Mouse (Mus musculus) leukemia stem cell, adult 10-12 weeks (primary cell): ENCODE measurements around the gene Olfr631. TPM values are rescaled to one million over a fixed set of nuclear protein-coding genes. Genes with fewer than 3 reads are reported as not detected.

Experiments
- polyA plus RNA-seq: library from polyadenylated mRNA; stranded (reverse); fragments of >175 nt; gene quantifications from 2 replicates; pipeline ENCODE4 v1.2.3, GENCODE M21; 2012; ENCODE audit warnings: low replicate concordance

The Olfr631 gene
- polyA plus RNA-seq = 0.38 TPM in 1 of 2 replicates, not detected in the other

DNA sequence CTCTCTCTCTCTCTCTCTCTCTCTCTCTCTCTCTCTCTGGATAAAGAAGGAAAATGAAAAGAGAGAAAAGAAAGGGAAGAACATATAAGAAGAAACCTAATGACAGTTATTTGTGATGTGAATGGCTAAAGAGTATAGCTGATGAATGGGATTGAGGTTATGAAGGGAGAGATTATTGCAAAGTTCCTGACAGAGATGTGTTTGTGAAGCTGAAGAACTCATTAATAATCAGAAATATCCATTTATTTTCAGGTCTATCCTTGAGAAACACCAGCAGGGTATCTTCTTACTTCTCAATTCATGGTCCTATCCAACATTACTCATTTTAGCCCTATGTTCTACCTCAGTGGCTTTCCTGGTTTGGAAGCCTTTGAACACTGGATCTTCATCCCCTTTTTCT, at the start of gene Olfr631:
Olfr631 (plus strand) TSS at position 301 of the 400 bp plus-strand sequence.

DNA sequence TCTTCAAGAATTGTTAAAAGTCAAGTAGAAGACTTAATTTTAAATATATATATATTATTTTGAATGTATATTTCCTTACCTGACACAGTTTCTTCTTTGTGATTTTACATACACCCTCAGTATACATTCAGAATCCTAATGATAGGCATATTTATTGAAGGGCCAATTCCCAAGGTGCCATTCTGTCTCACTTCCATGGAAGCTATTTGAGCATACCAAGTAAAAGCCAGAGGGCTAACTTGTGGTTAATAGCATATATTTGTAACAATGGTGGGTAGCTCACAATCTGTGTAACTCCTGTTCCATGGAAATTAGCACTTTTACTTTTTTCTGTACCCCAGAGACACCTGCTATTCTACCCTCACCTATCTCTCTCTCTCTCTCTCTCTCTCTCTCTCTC, 42.5 kb upstream of the Olfr631 start, which contains the start of gene Olfr66:
Olfr66 (minus strand) TSS at position 101 of the 400 bp plus-strand sequence.

DNA sequence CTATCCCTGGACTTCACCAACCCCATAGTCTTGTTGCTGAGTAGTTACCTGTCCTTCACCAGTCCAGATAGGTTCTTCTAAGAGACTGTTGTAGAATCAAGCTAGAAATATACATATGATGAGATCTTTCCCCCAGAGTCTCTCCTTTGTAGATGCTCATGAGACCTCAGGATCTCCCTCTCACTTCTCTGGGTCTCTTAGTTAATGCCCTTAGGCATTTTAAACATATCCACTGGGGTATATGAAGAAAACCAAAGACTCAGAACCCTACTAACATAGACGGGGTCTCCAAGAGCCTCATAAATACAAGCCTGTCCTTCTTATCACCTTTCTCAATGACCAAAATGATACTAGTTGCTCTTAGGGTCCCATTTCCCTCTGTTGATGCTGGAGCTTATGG, 34.2 kb upstream of the Olfr631 start, which contains the start of gene Olfr64:
Olfr64 (minus strand) TSS at position 101 of the 400 bp plus-strand sequence.

GRCm38 (mm10) chr7:103903187-103903586, 25.4 kb upstream of the Olfr631 start, which contains the start of gene Olfr65:
Gene Olfr65 (plus strand): TSS chr7:103903487.

GRCm38 (mm10) chr7:103934264-103934663, 5.6 kb downstream of the Olfr631 start, which contains the start of gene Olfr632:
Gene Olfr632 (plus strand): TSS chr7:103934347.

GRCm38 (mm10) chr7:103944137-103944536, 15.5 kb downstream of the Olfr631 start, which contains the start of gene Olfr633:
Gene Olfr633 (plus strand): TSS chr7:103944437.

GRCm38 (mm10) chr7:103970852-103971251, 42.2 kb downstream of the Olfr631 start, which contains the start of gene Olfr635:
Gene Olfr635 (plus strand): TSS chr7:103971152.

Other genes starting within 250 kb of the Olfr631 start
- gene Olfr625-ps1, start 246.1 kb upstream of the Olfr631 start, polyA plus RNA-seq = not detected in 2 replicates
- not detected in 2 replicates for gene Olfr243, start 214.2 kb upstream of the Olfr631 start, polyA plus RNA-seq
- gene Olfr628, start 198.5 kb upstream of the Olfr631 start, polyA plus RNA-seq = not detected in 2 replicates
- not detected in 2 replicates for gene Olfr629, start 183.9 kb upstream of the Olfr631 start, polyA plus RNA-seq
- gene Olfr630, start 171.5 kb upstream of the Olfr631 start, polyA plus RNA-seq = not detected in 2 replicates
- gene Olfr69, start 157.2 kb upstream of the Olfr631 start, polyA plus RNA-seq = not detected in 2 replicates
- gene Olfr68, start 149.1 kb upstream of the Olfr631 start, polyA plus RNA-seq = not detected in 2 replicates
- not detected in 2 replicates for gene Olfr67, start 137.0 kb upstream of the Olfr631 start, polyA plus RNA-seq
- 68.2 and 1,476 TPM in 2 replicates for gene Hbb-bt, start 114.8 kb upstream of the Olfr631 start, polyA plus RNA-seq
- 16,372 and 30,425 TPM in 2 replicates for gene Hbb-bs, start 100.7 kb upstream of the Olfr631 start, polyA plus RNA-seq
- gene Hbb-bh2, start 88.3 kb upstream of the Olfr631 start, polyA plus RNA-seq = not detected in 2 replicates
- not detected in 2 replicates for gene Hbb-bh1, start 85.7 kb upstream of the Olfr631 start, polyA plus RNA-seq
- gene Hbb-y, start 75.6 kb upstream of the Olfr631 start, polyA plus RNA-seq = not detected in 2 replicates
- not detected in 2 replicates for gene Olfr66, start 42.6 kb upstream of the Olfr631 start, polyA plus RNA-seq
- not detected in 2 replicates for gene Olfr64, start 34.3 kb upstream of the Olfr631 start, polyA plus RNA-seq
- gene Olfr65, start 25.3 kb upstream of the Olfr631 start, polyA plus RNA-seq = not detected in 2 replicates
- gene Olfr632, start 5.5 kb downstream of the Olfr631 start, polyA plus RNA-seq = not detected in 2 replicates
- gene Olfr633, start 15.6 kb downstream of the Olfr631 start, polyA plus RNA-seq = not detected in 2 replicates
- not detected in 2 replicates for gene Olfr635, start 42.3 kb downstream of the Olfr631 start, polyA plus RNA-seq
- not detected in 2 replicates for gene Olfr638, start 69.9 kb downstream of the Olfr631 start, polyA plus RNA-seq
- gene Olfr639, start 88.5 kb downstream of the Olfr631 start, polyA plus RNA-seq = 0.02 TPM in 1 of 2 replicates, not detected in the other
- gene Olfr640, start 96.7 kb downstream of the Olfr631 start, polyA plus RNA-seq = 0.08 TPM in 1 of 2 replicates, not detected in the other
- not detected in 2 replicates for gene Olfr641, start 106.6 kb downstream of the Olfr631 start, polyA plus RNA-seq
- gene Olfr642, start 123.8 kb downstream of the Olfr631 start, polyA plus RNA-seq = not detected in 2 replicates
- not detected in 2 replicates for gene 4930516K23Rik, start 132.6 kb downstream of the Olfr631 start, polyA plus RNA-seq
- gene Olfr644, start 143.0 kb downstream of the Olfr631 start, polyA plus RNA-seq = not detected in 2 replicates
- not detected in 2 replicates for gene Olfr645, start 156.6 kb downstream of the Olfr631 start, polyA plus RNA-seq
- gene Olfr646, start 176.0 kb downstream of the Olfr631 start, polyA plus RNA-seq = not detected in 2 replicates
- gene Ubqln5, start 201.0 kb downstream of the Olfr631 start, polyA plus RNA-seq = not detected in 2 replicates
- not detected in 2 replicates for gene Olfr643, start 208.6 kb downstream of the Olfr631 start, polyA plus RNA-seq
- gene Ubqln3, start 214.5 kb downstream of the Olfr631 start, polyA plus RNA-seq = not detected in 2 replicates
- gene Ubqlnl, start 221.7 kb downstream of the Olfr631 start, polyA plus RNA-seq = not detected in 2 replicates
- gene Olfm5, start 236.0 kb downstream of the Olfr631 start, polyA plus RNA-seq = not detected in 2 replicates